Mouse (Mus musculus) adrenal gland, adult (tissue): ENCODE results near the gene Defb43.

Source experiments
- DNase-seq, 2 experiments: peaks; one replicate each; pipeline ENCODE4 v3.0.0; 2022 to 2023; ENCODE audit warnings: low spot score in 1 of 2; ENCODE audit not compliant: inconsistent age in 2 of 2

Gene Defb43

DNA sequence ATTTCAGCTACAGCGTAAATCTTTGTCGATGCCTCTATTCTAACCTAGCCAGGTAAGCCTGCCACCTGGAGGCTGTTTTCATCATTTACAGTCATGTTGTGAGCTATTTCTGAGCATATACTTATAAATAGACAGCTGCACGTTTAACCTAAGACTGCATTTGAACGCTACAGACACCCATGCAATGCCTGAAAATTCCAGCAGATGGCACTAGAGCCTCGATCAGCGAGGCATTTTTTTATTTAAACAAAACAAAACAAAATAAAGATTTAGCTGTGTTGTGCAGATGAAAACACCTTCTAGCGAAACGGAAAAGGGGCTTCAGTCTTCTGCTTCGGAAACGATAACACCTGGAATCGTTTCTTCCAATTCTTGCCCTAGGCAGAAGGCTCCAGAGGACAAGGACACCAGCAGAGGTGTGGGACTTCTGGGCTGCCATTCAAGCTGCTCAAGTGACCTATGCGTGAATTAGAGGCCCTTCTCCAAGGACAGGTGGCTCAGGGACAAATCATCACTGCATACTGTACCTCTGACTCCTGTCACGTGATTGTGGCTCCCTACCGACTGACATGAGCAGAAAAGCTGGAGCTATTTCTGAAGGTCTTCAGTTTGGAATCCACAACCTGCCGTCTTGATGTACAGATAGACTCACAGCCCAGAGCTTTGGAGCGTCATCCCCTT is 55.2 kb downstream of the Defb43 start:
- DNase-seq = peak; percentile 54 to 86
